In the genomic region with DNA sequence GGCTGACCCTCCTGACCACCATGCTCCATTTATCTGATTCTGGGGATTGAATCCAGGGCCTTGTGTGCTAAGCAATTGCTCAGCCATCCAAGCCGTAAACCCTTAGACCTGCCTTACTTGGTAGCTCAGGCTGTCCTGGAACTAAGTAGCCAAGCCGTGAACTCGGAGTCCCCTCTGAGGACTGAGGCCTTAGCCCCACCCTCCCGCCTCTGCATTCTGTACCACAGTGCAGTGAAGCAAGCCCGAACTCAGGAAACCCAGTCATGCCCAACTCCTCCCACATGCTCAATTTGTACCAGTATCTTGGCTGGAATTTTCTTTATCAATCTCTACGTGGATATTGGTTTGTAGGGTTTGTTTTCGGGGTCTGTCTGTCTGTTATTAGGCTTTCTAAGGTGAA, we compare ENCODE assay signal across 23 mouse cellular contexts.
"Had no signal": no experiment of that assay in that cellular context is flagged by ENCODE, and none has a peak within 500 bp of the region (broad histone marks: within the 10 kb centered on the region; RNA-seq: fewer than 3 reads in every experiment).

No protein-coding gene starts in this region.

- H3K9ac ChIP-seq: limb, embryonic 13.5 days; liver, embryonic 12.5 days; lung, embryonic 14.5 days; midbrain, embryonic 13.5 days; neural tube, embryonic 13.5 days had no signal

- H3K4me1 ChIP-seq: limb, embryonic 13.5 days had no signal

- H3K27me3 ChIP-seq: limb, embryonic 13.5 days; liver, embryonic 12.5 days; midbrain, embryonic 13.5 days; neural tube, embryonic 13.5 days had no signal

- H3K27ac ChIP-seq: layer of hippocampus, adult 2 months; limb, embryonic 10.5 days; limb, embryonic 13.5 days; liver, embryonic 12.5 days; midbrain, embryonic 13.5 days; neural tube, embryonic 13.5 days; stomach, postnatal 0 days had no signal

- ATAC-seq: inflammation-experienced regulatory T-cells, adult 6 months; intestine, postnatal 0 days; liver, embryonic 12.5 days; lung, postnatal 0 days; midbrain, embryonic 13.5 days; midbrain, embryonic 16.5 days had no signal

- H3K4me2 ChIP-seq: limb, embryonic 13.5 days; liver, embryonic 12.5 days; lung, embryonic 14.5 days; midbrain, embryonic 13.5 days; neural tube, embryonic 13.5 days had no signal

- H3K4me3 ChIP-seq: layer of hippocampus, adult 2 months; limb, embryonic 10.5 days; limb, embryonic 13.5 days; liver, embryonic 12.5 days; midbrain, embryonic 13.5 days; myocyte; neural tube, embryonic 13.5 days had no signal

- H3K9me3 ChIP-seq: limb, embryonic 10.5 days; limb, embryonic 13.5 days; liver, embryonic 12.5 days; midbrain, embryonic 13.5 days; neural tube, embryonic 13.5 days had no signal

- DNase-seq: kidney, adult 8-10 months; kidney, postnatal 14 days; layer of hippocampus, adult 9-11 months; liver; lung, embryonic 14.5 days; retina, postnatal 1 day; right cerebral cortex, postnatal 25 days; spleen, adult 18-20 months; thymus, adult 2 months; thymus, postnatal 14 days; thymus, postnatal 4 days had no signal
